In genomic region chr5:148596086-148596753, GRCm38 (mm10) we compare ENCODE assay signal across 21 mouse cellular contexts. TPM values are rescaled to one million over a fixed set of nuclear protein-coding genes. Genes with fewer than 3 reads are reported as not detected.
DNase-seq lines count a peak whose midpoint lies in the region.
"Had no signal": no experiment of that assay in that cellular context is flagged by ENCODE, and none has a peak within 500 bp of the region (broad histone marks: within the 10 kb centered on the region; RNA-seq: fewer than 3 reads in every experiment).

No protein-coding gene starts in this region.

- 92% methylated on average over 15 of the region's 15 CpGs for WGBS in limb, embryonic 10.5 days

- H3K27me3 ChIP-seq in limb, embryonic 10.5 days (ENCODE audit: low read depth, poor library complexity, severe bottlenecking): no peaks in the 10 kb centered on the region
- H3K27me3 ChIP-seq: limb, embryonic 12.5 days; liver, embryonic 13.5 days; lung, embryonic 15.5 days; neural tube, embryonic 15.5 days had no signal

- no peaks in the 10 kb centered on the region for H3K9me3 ChIP-seq in limb, embryonic 10.5 days (replicated peaks)
- H3K9me3 ChIP-seq: liver, embryonic 13.5 days; lung, embryonic 15.5 days; neural tube, embryonic 15.5 days had no signal

- peaks cover 61% of the 10 kb centered on the region for H3K4me1 ChIP-seq in limb, embryonic 10.5 days
- H3K4me1 ChIP-seq: liver, embryonic 13.5 days; neural tube, embryonic 15.5 days had no signal

- H3K36me3 ChIP-seq in limb, embryonic 10.5 days: no peaks in the 10 kb centered on the region
- H3K36me3 ChIP-seq: limb, embryonic 12.5 days; liver, embryonic 13.5 days; lung, embryonic 15.5 days; neural tube, embryonic 15.5 days had no signal

- no peak overlapping the region for H3K4me3 ChIP-seq in limb, embryonic 10.5 days
- H3K4me3 ChIP-seq: limb, embryonic 12.5 days; liver, embryonic 13.5 days; lung, embryonic 15.5 days; myocyte; neural tube, embryonic 15.5 days had no signal

- H3K27ac ChIP-seq in limb, embryonic 10.5 days: peak overlapping the region; percentile 38; the same call in 1 of the 2 replicates
- H3K27ac ChIP-seq: kidney, postnatal 0 days; limb, embryonic 12.5 days; liver, embryonic 13.5 days; lung, embryonic 15.5 days; neural tube, embryonic 15.5 days had no signal

- peak; percentile 56 for DNase-seq in kidney, adult 11 months
- no peak for DNase-seq in kidney, postnatal 4 days
- peak; percentile 83 for DNase-seq in 416B (ENCODE audit: low read depth)
- peak; percentile 45 for DNase-seq in T-cell, adult 2 months (ENCODE audit: low spot score)
- DNase-seq in limb, embryonic 10.5 days (ENCODE audit: low spot score): no peak
- no peak for DNase-seq in cerebellum, postnatal 14 days
- DNase-seq in layer of hippocampus, adult 9-10 months (ENCODE audit: low spot score): no peak
- DNase-seq: adrenal gland, postnatal 10 days; cerebellum, postnatal 10 days; embryo, embryonic 11 days; heart, postnatal 4 days; liver, embryonic 13.5 days; midbrain, embryonic 14.5 days; right cerebral cortex, postnatal 14 days; spleen, adult 18-20 months; thymus, postnatal 36 days had no signal

RNA-seq across cellular contexts. Expression of gene Ubl3, which starts 43.6 kb away (rescaled TPM):
- polyA plus RNA-seq in limb, embryonic 10.5 days (2016; fragmentation: Nextera tagmentation; extraction: Ambion mirVana): 39.8 and 41.4 TPM in 2 replicates

Comparison
In these comparisons a context has a peak if more than half of its experiments do, and no peak if none do; other contexts are left out.
1. DNase-seq: peak in kidney, adult 11 months (single experiment), 416B (single experiment) and T-cell, adult 2 months (single experiment); none in kidney, postnatal 4 days (0 of 2), limb, embryonic 10.5 days (single experiment), cerebellum, postnatal 14 days (0 of 2) and layer of hippocampus, adult 9-10 months (single experiment).